Mouse (Mus musculus): ENCODE measurements at regions not wholly inside any gene's neighbourhood (a gene's known extent, or its start where the extent isn't known, plus 50 kb on each side); places are given as distances from the start of the nearest gene placed in this dataset.

GRCm38 (mm10) chr10:66558097-66558840 lies 537.7 kb upstream of the Jmjd1c start:
- Histone ChIP-seq H3K4me3 (no peak overlapping the region), H3K4me2 (no peak overlapping the region), H3K27me3 (no peaks in the 10 kb centered on the region), H3K9me3 (no peaks in the 10 kb centered on the region), H3K4me1 (no peaks in the 10 kb centered on the region), H3K36me3 (no peaks in the 10 kb centered on the region), H3K9ac (no peak overlapping the region), H3K27ac (no peak overlapping the region)
- no peak for ATAC-seq (ENCODE audit: insufficient number of reproducible peaks, insufficient read depth, low FRiP score, low TSS enrichment, low read depth)
- 54% methylated on average over 6 of the region's 6 CpGs for WGBS

- no peak overlapping the region for H3K27ac ChIP-seq
- no peak overlapping the region for H3K4me2 ChIP-seq
- H3K4me1 ChIP-seq, result no peaks in the 10 kb centered on the region
- 75% methylated on average over 6 of the region's 6 CpGs for WGBS
- no peak overlapping the region for H3K9ac ChIP-seq
- no peaks in the 10 kb centered on the region for H3K27me3 ChIP-seq
- H3K9me3 ChIP-seq, result no peaks in the 10 kb centered on the region
- H3K36me3 ChIP-seq, result no peaks in the 10 kb centered on the region
- H3K4me3 ChIP-seq, result no peak overlapping the region
- no peak for ATAC-seq (ENCODE audit: insufficient number of reproducible peaks, insufficient read depth, low FRiP score, low TSS enrichment, low read depth)
These were observed 530.6 kb upstream of the Jmjd1c start for GRCm38 (mm10) chr10:66565374-66565773.

- 49% methylated on average over 10 of the region's 10 CpGs for WGBS
These were observed 520.9 kb upstream of the Jmjd1c start for GRCm38 (mm10) chr10:66574846-66575535.

GRCm38 (mm10) chr10:66593001-66593400 lies 502.9 kb upstream of the Jmjd1c start:
- H3K4me2 ChIP-seq, result no peak overlapping the region
- no peaks in the 10 kb centered on the region for H3K9me3 ChIP-seq
- no peaks in the 10 kb centered on the region for H3K4me1 ChIP-seq
- H3K9ac ChIP-seq, result no peak overlapping the region
- no peak overlapping the region for H3K27ac ChIP-seq
- no peak overlapping the region for H3K4me3 ChIP-seq
- WGBS, result 47% methylated on average over 3 of the region's 3 CpGs
- no peaks in the 10 kb centered on the region for H3K36me3 ChIP-seq
- ATAC-seq (ENCODE audit: insufficient number of reproducible peaks, insufficient read depth, low FRiP score, low TSS enrichment, low read depth), result no peak
- no peaks in the 10 kb centered on the region for H3K27me3 ChIP-seq

More at GRCm38 (mm10) chr10:66574846-66575535, 520.9 kb upstream of the Jmjd1c start:
- Histone ChIP-seq H3K36me3 (no peaks in the 10 kb centered on the region), H3K4me1 (no peaks in the 10 kb centered on the region), H3K9ac (no peak overlapping the region), H3K9me3 (no peaks in the 10 kb centered on the region), H3K27ac (no peak overlapping the region), H3K27me3 (no peaks in the 10 kb centered on the region), H3K4me3 (no peak overlapping the region), H3K4me2 (no peak overlapping the region)
- ATAC-seq (ENCODE audit: insufficient number of reproducible peaks, insufficient read depth, low FRiP score, low TSS enrichment, low read depth), result no peak

- Histone ChIP-seq H3K4me2 (no peak overlapping the region), H3K36me3 (no peaks in the 10 kb centered on the region), H3K9me3 (no peaks in the 10 kb centered on the region), H3K9ac (no peak overlapping the region), H3K4me3 (no peak overlapping the region), H3K27me3 (no peaks in the 10 kb centered on the region), H3K27ac (no peak overlapping the region), H3K4me1 (no peaks in the 10 kb centered on the region)
- no peak for ATAC-seq (ENCODE audit: insufficient number of reproducible peaks, insufficient read depth, low FRiP score, low TSS enrichment, low read depth)
- 71% methylated on average over 6 of the region's 6 CpGs for WGBS
These were observed 502.4 kb upstream of the Jmjd1c start for GRCm38 (mm10) chr10:66593506-66593905.

- Histone ChIP-seq H3K36me3 (no peaks in the 10 kb centered on the region), H3K9ac (no peak overlapping the region), H3K27me3 (no peaks in the 10 kb centered on the region), H3K9me3 (no peaks in the 10 kb centered on the region), H3K27ac (no peak overlapping the region), H3K4me1 (no peaks in the 10 kb centered on the region), H3K4me2 (no peak overlapping the region), H3K4me3 (no peak overlapping the region)
- 79% methylated on average over 4 of the region's 4 CpGs for WGBS
- no peak for ATAC-seq (ENCODE audit: insufficient number of reproducible peaks, insufficient read depth, low FRiP score, low TSS enrichment, low read depth)
These were observed 498.0 kb upstream of the Jmjd1c start for GRCm38 (mm10) chr10:66597952-66598351.

GRCm38 (mm10) chr10:66607141-66607540 lies 488.8 kb upstream of the Jmjd1c start:
- H3K4me3 ChIP-seq, result no peak overlapping the region
- WGBS, result 54% methylated on average over 3 of the region's 3 CpGs
- H3K27ac ChIP-seq, result no peak overlapping the region

GRCm38 (mm10) chr10:66616280-66616679 lies 479.6 kb upstream of the Jmjd1c start:
- H3K27me3 ChIP-seq, result no peaks in the 10 kb centered on the region

More at GRCm38 (mm10) chr10:66607141-66607540, 488.8 kb upstream of the Jmjd1c start:
- no peak for ATAC-seq (ENCODE audit: insufficient number of reproducible peaks, insufficient read depth, low FRiP score, low TSS enrichment, low read depth)
- no peak overlapping the region for H3K4me2 ChIP-seq
- no peaks in the 10 kb centered on the region for H3K4me1 ChIP-seq
- H3K9me3 ChIP-seq, result no peaks in the 10 kb centered on the region
- H3K9ac ChIP-seq, result no peak overlapping the region
- H3K36me3 ChIP-seq, result no peaks in the 10 kb centered on the region
- H3K27me3 ChIP-seq, result no peaks in the 10 kb centered on the region

GRCm38 (mm10) chr10:66630996-66631395 lies 464.9 kb upstream of the Jmjd1c start:
- no peaks in the 10 kb centered on the region for H3K9me3 ChIP-seq
- 79% methylated on average over 3 of the region's 3 CpGs for WGBS
- no peak overlapping the region for H3K9ac ChIP-seq
- no peaks in the 10 kb centered on the region for H3K27me3 ChIP-seq
- no peak overlapping the region for H3K4me2 ChIP-seq
- H3K36me3 ChIP-seq, result no peaks in the 10 kb centered on the region
- no peak overlapping the region for H3K27ac ChIP-seq
- ATAC-seq (ENCODE audit: insufficient number of reproducible peaks, insufficient read depth, low FRiP score, low TSS enrichment, low read depth), result no peak
- H3K4me3 ChIP-seq, result no peak overlapping the region
- H3K4me1 ChIP-seq, result no peaks in the 10 kb centered on the region

More at GRCm38 (mm10) chr10:66616280-66616679, 479.6 kb upstream of the Jmjd1c start:
- no peak overlapping the region for H3K27ac ChIP-seq
- H3K4me1 ChIP-seq, result no peaks in the 10 kb centered on the region
- no peak overlapping the region for H3K9ac ChIP-seq
- ATAC-seq (ENCODE audit: insufficient number of reproducible peaks, insufficient read depth, low FRiP score, low TSS enrichment, low read depth), result no peak
- no peak overlapping the region for H3K4me3 ChIP-seq
- 68% methylated on average over 3 of the region's 3 CpGs for WGBS
- H3K36me3 ChIP-seq, result no peaks in the 10 kb centered on the region
- no peaks in the 10 kb centered on the region for H3K9me3 ChIP-seq
- no peak overlapping the region for H3K4me2 ChIP-seq

- ATAC-seq (ENCODE audit: insufficient number of reproducible peaks, insufficient read depth, low FRiP score, low TSS enrichment, low read depth), result no peak
- 71% methylated on average over 24 of the region's 24 CpGs for WGBS
- H3K4me3 ChIP-seq, result no peak overlapping the region
- 0 out of 2 replicates have a peak overlapping the region, but pooled peaks have one; percentile 2 for H3K4me2 ChIP-seq
- H3K27me3 ChIP-seq, result no peaks in the 10 kb centered on the region
- H3K36me3 ChIP-seq, result no peaks in the 10 kb centered on the region
- H3K4me1 ChIP-seq, result 0 out of 2 replicates have a peak, but pooled peaks cover 5% of the 10 kb centered on the region
- no peaks in the 10 kb centered on the region for H3K9me3 ChIP-seq
- no peak overlapping the region for H3K27ac ChIP-seq
- no peak overlapping the region for H3K9ac ChIP-seq
These were observed 454.8 kb upstream of the Jmjd1c start for GRCm38 (mm10) chr10:66640890-66641847.

- no peak for ATAC-seq (ENCODE audit: insufficient number of reproducible peaks, insufficient read depth, low FRiP score, low TSS enrichment, low read depth)
- WGBS, result 90% methylated on average over 6 of the region's 6 CpGs
- H3K4me1 ChIP-seq, result 0 out of 2 replicates have a peak, but pooled peaks cover 5% of the 10 kb centered on the region
- H3K9me3 ChIP-seq, result no peaks in the 10 kb centered on the region
- H3K9ac ChIP-seq, result no peak overlapping the region
- no peak overlapping the region for H3K4me3 ChIP-seq
- no peak overlapping the region for H3K27ac ChIP-seq
- H3K36me3 ChIP-seq, result no peaks in the 10 kb centered on the region
- H3K4me2 ChIP-seq, result no peak overlapping the region
- no peaks in the 10 kb centered on the region for H3K27me3 ChIP-seq
These were observed 454.0 kb upstream of the Jmjd1c start for GRCm38 (mm10) chr10:66641966-66642365.

Measured in embryonic facial prominence, embryonic 13.5 days (tissue).